Mouse (Mus musculus) cerebellum, adult 2 months (tissue): ENCODE results near the gene Prkag3.

Experiments used
- CTCF ChIP-seq: fragments of 200-500 bp; IDR thresholded peaks from 2 replicates; pipeline ENCODE4 v1.5.1; 2011; ENCODE audit warnings: low read depth, mild to moderate bottlenecking, control low read depth, low read length, moderate library complexity, borderline replicate concordance; ENCODE audit not compliant: insufficient read depth
- POLR2A ChIP-seq: fragments of 200-500 bp; IDR thresholded peaks from 2 replicates; pipeline ENCODE4 v1.6.1; 2011; ENCODE audit warnings: low read length, control low read depth, borderline replicate concordance; ENCODE audit not compliant: insufficient read depth

DNA sequence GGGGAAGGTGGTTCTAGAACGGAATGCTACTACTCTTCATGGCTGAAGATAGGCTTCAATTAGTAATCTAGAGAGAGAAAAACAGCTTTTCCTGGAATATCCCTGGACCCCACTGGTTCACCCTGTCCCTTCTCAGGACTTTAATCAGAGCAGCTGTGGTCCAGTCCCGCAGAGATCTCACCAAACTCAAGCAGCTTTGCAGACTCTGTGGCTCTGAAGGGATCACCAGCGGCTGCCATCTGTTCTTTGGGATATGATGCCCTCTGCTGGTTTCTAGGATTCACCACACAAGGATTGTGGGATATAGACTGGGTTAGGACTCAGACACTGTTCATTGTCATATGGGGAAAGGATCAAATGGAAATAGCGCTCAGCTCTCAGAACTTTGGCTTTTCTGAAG lies 10.8 kb upstream of the Prkag3 start:
- TF ChIP-seq CTCF, result peak; percentile 37; the same call in 1 of the 2 replicates
- TF ChIP-seq POLR2A, result no peak
